Mouse (Mus musculus) midbrain, embryonic 11.5 days (tissue): ENCODE measurements around the gene Celf2. TPM values are rescaled to one million over a fixed set of nuclear protein-coding genes. Genes with fewer than 3 reads are reported as not detected.

Experiments used
- ATAC-seq: fragments of 200-750 bp; cut with Nextera tagmentation; 2 replicates; pipeline ENCODE4 v1.8.0; 2017; ENCODE audit warnings: moderate TSS enrichment, moderate library complexity; ENCODE audit not compliant: low FRiP score
- DNase-seq: peaks from one replicate; pipeline ENCODE4 v3.0.0; 2015; ENCODE audit warnings: low spot score; ENCODE audit errors: missing footprints
- H3K27ac ChIP-seq: fragments of 300-500 bp; sonication (generic); 2 replicates; pipeline ENCODE4 v1.5.1; 2014; ENCODE audit warnings: low read depth, low read length
- H3K27me3 ChIP-seq: fragments of 300-500 bp; sonication (generic); 2 replicates; pipeline ENCODE4 v1.6.1; 2014; ENCODE audit warnings: mild to moderate bottlenecking, low read length, moderate library complexity, mixed read lengths; ENCODE audit not compliant: control insufficient read depth, insufficient read depth
- H3K36me3 ChIP-seq: fragments of 300-500 bp; sonication (generic); 2 replicates; pipeline ENCODE4 v1.6.1; 2014; ENCODE audit warnings: mild to moderate bottlenecking, low read length, moderate library complexity, mixed read lengths; ENCODE audit not compliant: control insufficient read depth, insufficient read depth
- H3K4me1 ChIP-seq: fragments of 300-500 bp; sonication (generic); 2 replicates; pipeline ENCODE4 v1.6.1; 2014; ENCODE audit warnings: low read length; ENCODE audit not compliant: control insufficient read depth, insufficient read depth
- H3K4me2 ChIP-seq: fragments of 300-500 bp; sonication (generic); 2 replicates; pipeline ENCODE4 v1.6.1; 2014; ENCODE audit warnings: mild to moderate bottlenecking, moderate library complexity
- H3K4me3 ChIP-seq: fragments of 300-500 bp; sonication (generic); 2 replicates; pipeline ENCODE4 v1.5.1; 2014; ENCODE audit warnings: low read depth, low read length
- H3K9ac ChIP-seq: fragments of 300-500 bp; sonication (generic); 2 replicates; pipeline ENCODE4 v1.6.1; 2014; ENCODE audit warnings: low read length
- H3K9me3 ChIP-seq: fragments of 300-500 bp; sonication (generic); 2 replicates; pipeline ENCODE4 v1.6.1; 2016; ENCODE audit warnings: low read length; ENCODE audit not compliant: control insufficient read depth
- WGBS: fragments of 180-500 bp; shearing (Covaris S2); extraction: QIAGEN DNeasy Blood & Tissue Kit; methylation state at CpG from one replicate; pipeline ENCODE4 v1.1.7; 2014; 5-methylcytosine and 5-hydroxymethylcytosine counted together
- polyA plus RNA-seq: library from polyadenylated mRNA; unstranded; fragments of >200 nt; fragmentation: Nextera tagmentation; extraction: Ambion mirVana; gene quantifications from 2 replicates; pipeline ENCODE4 v1.2.1, GENCODE M21; 2014

Gene Celf2
- polyA plus RNA-seq, 1 experiment from 2014 or later = 92.7 TPM

DNA sequence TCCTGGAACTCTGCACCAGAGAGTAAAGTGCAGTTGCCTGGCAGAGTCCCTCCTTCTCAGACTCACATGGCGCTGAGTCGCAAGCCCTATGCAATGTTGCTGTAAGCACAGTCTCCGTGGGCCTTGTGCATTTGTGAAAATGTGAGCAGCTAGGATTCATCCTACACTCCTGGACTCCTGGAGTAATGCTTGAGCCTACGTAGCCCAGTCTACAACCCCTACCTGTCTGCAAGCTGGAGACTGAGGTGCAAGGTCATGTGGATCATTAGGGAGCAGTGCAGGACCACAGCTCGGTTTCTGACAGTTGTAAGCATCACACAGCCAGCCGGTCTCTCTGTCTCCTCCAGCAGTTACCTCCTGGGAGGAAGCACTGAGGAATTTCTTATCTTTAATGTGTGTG is 1019.3 kb downstream of the Celf2 start:
- H3K27ac ChIP-seq = no peak overlapping the region
- DNase-seq (peak; percentile 56), ATAC-seq (no peak)
- no peaks in the 10 kb centered on the region for H3K36me3 ChIP-seq
- no peak overlapping the region for H3K9ac ChIP-seq
- no peaks in the 10 kb centered on the region for H3K4me1 ChIP-seq
- H3K9me3 ChIP-seq = no peaks in the 10 kb centered on the region
- 85% methylated on average over 6 of the region's 6 CpGs for WGBS
- no peak overlapping the region for H3K4me3 ChIP-seq
- H3K4me2 ChIP-seq = no peak overlapping the region
- no peaks in the 10 kb centered on the region for H3K27me3 ChIP-seq
